Mouse (Mus musculus): Measurements from ENCODE around the gene Haghl.

Gene Haghl

DNA sequence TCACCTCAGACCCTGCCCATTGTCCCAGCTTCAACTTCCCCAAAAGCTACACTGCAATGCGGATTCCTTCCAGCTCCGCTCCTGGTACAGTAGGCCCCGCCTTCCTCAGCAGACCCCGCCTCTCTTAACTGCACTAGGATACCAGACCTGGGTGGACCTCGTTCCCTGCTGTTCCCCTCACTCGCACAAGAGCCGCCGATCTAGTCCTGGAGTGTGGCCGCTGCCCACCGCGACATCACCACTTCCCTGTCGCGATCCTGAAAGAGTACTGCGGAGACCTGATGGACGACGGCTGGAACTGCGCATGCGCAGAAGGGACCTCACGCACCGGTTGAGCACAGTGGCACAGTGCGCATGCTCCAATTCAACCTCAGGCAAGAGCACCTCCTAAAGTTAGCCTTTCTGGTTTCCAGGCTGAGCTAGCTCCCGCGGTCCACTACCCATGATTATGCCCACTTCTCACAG lies at the start of gene Haghl:
Gene Haghl, minus strand, starts transcription at position 393 of the 465 bp plus-strand sequence.
- peak; percentile 91 for DNase-seq (ENCODE audit: low spot score)

DNA sequence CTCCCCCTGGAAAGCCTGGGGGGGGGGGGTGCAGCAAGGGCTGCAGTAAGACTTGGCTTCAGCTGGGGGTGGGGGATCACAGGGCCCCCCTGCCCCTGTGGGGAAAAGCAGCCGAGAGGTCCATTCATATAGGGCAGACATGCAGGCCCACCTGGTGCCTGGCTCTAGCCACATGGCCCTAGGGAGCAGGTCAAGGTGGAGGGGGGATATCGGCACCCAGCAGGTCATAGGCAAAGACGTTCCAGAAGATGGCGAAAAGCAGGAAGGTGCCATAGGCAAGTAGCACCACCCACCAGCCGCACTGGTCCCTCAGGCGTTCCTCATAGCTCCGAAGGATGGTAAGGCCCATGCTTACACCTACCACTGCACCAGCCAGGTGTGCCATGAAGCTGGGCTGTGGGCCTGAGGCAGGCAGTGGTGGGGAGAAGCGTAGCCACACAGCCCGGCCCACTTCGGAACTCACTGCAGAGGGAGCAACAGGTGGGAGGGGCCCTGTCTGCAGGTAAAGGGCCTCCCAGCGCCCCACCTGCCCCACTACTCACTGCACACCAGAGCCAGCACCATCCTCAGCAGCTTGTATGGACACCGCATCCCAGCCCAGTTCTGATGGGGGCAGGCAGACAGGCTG lies 49.2 kb upstream of the Haghl start:
- no peak for DNase-seq (ENCODE audit: low spot score)

DNA sequence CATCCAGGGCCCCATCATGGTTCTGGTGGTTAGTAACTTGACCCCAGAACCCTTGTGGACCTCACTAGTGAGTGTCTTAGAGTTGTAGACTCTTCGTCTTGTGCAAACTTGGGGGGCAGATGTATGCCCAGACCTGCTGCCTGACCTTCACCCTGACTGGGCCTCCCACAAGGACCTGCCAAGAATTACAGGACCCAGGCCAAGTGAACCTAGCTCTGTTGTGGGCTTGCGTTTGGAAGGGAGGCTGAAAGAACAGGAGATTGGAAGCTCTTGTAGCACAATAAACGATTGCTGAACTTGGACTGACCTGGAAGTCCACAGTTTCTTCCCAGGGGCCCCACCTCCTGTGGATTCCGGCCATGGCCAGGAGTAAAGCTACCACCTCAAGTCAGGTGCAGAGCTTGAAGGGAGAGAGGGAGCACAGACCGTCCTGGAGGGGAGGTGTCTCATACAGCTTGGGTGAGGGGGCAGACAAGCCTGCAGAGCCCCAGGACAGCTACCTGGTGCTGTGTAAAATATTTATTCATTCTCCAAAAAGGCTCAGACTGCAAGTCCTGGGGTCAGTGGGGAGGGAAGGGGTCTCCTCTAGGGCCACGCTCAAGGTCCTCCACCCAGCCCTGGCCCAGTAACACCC lies 48.6 kb upstream of the Haghl start:
- no peak for DNase-seq (ENCODE audit: low spot score)

DNA sequence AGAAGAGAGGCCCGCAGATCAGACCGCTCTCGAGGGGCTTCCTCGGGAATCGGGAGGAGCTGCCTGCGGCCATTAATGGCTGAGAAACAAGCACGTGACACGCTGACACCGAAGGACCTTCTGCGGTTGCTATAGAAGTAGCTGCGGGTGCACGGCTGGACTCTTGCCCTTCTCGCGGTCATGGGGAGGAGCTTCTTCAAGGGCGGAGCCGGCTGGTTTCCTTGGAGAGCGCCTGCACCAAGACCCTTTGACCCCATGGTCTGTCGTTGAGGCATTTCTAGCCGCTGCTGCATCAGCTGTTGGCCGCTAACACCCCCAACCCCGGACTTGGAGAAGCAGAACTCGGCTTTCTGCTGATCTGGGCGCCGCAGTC lies 47.8 kb upstream of the Haghl start, which contains the start of gene Stub1:
Gene Stub1, minus strand, starts transcription at position 114 of the 373 bp plus-strand sequence.
- no peak for DNase-seq (ENCODE audit: low spot score)

- peak; percentile 96 for DNase-seq (ENCODE audit: low spot score)
Observed at GRCm38 (mm10) chr17:25832436-25833290, 47.2 kb upstream of the Haghl start.

- DNase-seq (ENCODE audit: low spot score), result no peak
Observed at GRCm38 (mm10) chr17:25831451-25832281, 46.2 kb upstream of the Haghl start.

- DNase-seq (ENCODE audit: low spot score), result no peak
Observed at GRCm38 (mm10) chr17:25830806-25831431, 45.4 kb upstream of the Haghl start.

DNA sequence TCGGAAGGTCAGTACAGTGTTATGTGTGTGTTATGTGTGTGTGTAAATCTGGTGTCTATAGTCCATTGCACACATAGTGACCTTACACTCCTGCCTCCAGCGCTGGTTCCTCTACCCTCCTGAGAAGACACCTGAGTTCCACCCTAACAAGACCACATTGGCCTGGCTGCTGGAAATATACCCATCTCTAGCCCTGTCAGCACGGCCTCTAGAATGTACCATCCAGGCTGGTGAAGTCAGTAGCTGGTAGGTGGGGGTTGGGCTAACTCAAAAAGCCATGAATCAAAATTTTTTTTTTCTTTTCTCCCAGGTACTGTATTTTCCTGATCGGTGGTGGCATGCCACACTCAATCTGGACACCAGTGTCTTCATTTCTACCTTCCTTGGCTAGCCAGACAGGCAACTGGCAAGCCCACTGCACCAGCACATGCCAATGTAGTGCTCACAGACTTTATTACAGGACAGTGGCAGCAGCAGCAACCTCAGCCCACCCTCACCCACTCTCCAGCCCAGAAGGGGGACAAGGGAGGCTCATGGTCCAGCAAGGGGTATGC lies 44.8 kb upstream of the Haghl start:
- DNase-seq (ENCODE audit: low spot score), result no peak

DNA sequence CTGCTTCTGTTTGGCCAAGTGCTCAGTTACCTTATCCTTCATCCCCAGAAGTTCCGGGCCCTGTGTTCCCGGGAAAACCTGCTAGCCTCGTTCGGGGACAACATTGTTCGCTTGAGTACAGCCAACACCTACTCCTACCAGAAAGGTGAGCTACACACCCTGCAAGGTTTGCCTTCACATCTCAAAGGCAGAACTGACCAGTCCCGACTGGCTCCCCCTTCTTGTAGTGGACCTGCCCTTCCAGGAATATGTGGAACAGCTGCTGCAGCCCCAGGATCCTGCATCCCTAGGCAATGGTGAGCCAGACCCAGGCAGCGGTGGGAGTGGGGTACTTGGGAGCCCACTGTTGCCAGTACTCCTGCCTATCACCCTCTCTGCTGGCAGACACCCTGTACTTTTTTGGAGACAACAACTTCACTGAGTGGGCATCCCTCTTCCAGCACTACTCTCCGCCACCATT lies 44.1 kb upstream of the Haghl start:
- DNase-seq (ENCODE audit: low spot score), result no peak

GRCm38 (mm10) chr17:25828712-25829557 lies 43.5 kb upstream of the Haghl start, which contains the start of gene Jmjd8:
Gene Jmjd8 (plus strand): TSS chr17:25828867.
- peak; percentile 56 for DNase-seq (ENCODE audit: low spot score)

DNA sequence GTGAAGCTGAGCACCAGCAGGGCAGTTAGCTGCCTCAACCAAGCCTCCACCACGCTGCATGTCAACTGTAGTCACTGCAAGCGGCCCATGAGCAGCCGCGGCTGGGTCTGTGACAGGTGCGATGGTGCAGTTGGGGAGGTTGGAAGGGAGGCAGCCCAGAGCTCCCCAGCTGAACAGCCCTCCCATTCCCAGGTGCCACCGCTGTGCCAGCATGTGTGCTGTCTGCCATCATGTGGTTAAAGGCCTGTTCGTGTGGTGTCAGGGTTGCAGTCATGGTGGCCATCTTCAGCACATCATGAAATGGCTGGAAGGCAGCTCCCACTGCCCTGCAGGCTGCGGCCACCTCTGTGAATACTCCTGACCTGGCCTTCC lies 42.7 kb upstream of the Haghl start:
- no peak for DNase-seq (ENCODE audit: low spot score)

- DNase-seq (ENCODE audit: low spot score), result no peak
Observed at GRCm38 (mm10) chr17:25827546-25828222, 42.2 kb upstream of the Haghl start.

DNA sequence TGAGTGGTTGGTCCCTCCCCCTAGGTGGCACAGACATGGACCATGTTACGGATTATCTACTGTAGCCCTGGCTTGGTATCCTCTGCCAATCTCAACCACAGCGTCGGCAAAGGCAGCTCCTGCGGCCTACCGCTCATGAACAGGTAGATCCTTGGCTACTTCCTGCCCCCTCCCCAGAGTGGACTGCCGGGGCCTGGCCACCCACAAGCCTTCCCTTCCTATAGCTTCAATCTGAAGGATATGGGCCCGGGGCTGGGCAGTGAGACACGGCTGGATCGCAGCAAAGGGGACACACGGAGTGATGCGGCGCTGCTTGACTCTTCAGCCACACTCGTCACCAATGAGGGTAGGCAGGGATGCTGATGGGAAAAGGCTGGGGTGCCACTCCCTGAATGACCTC lies 41.5 kb upstream of the Haghl start:
- no peak for DNase-seq (ENCODE audit: low spot score)

- DNase-seq (ENCODE audit: low spot score), result no peak
Observed at GRCm38 (mm10) chr17:25825984-25826570, 40.6 kb upstream of the Haghl start.

DNA sequence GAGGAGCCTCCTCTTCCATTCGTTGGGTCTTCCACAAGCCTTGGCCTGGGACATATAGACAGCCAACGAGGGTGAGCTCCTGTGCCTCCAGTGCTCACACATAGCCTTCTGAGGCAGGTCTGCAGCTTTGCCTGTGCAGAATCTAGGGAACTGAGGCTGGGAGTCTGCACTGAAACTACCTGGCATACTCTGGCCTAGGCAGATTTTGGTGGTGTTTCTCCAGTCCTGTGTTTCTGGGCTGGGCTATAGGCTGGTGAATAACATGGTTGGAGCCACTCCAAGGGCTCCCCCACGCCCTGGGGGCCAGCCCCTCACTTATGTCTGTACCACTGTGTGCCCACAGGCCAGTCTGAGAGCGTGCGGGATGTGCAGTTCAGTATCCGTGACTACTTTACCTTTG lies 39.8 kb upstream of the Haghl start:
- no peak for DNase-seq (ENCODE audit: low spot score)

DNA sequence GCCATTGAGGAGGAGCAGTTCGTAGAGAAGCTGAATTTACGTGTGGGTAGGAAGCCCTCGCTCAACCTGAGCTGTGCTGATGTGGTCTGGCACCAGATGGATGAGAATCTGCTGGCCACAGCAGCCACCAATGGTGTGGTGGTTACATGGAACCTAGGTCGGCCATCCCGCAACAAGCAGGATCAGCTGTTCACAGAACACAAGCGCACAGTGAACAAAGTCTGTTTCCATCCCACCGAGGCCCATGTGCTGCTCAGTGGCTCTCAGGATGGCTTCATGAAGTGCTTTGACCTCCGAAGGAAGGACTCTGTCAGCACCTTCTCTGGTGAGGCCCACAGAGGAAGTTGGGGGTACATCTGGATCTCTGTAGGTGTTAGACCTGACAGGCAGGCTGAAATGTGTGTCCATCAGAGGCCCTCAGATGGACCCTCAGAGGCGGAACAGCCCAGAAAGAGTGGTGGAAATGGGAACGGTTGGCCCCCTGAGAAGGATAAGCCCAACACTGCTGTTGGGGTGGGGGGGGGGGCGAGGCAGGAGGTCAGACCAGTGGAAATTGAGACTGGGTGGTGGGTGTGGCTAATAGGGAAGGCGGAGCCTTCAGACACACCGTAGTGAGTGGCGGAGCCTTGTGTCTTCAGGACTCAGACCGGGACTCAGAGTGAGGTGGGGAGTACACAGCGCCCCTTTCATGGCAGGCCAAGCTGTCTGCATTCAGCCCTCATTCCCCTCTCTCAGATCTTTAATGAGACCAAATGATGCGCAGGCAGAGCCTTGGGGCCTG lies 39.1 kb upstream of the Haghl start:
- DNase-seq (ENCODE audit: low spot score), result no peak

DNA sequence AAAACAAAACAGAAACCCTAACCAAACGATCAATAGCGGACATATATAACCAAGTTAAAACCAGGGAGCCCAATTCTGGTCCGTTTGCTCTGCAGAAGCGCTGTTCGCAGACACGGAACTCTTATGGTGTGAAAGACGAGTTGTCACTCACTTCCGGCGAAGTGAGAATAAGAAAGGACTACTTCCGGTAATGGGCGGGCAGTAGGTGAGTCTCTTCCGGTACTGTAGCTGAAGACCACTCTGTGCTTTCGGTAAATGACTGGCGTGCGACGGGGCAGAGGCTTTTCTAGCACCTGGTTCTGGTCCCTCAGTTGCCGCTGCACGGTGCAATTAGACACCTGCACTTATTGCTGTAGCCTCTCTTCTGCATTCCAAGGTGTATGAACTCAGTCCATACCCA lies 38.0 kb upstream of the Haghl start, which contains the start of gene Wdr24:
Gene Wdr24, plus strand, starts transcription at position 176 of the 400 bp plus-strand sequence.
- peak; percentile 65 for DNase-seq (ENCODE audit: low spot score)

Data from spleen, adult 12 weeks (tissue).